Mouse (Mus musculus): ENCODE data around the gene Gys1.

GRCm38 (mm10) chr7:45408351-45408750 is 26.3 kb upstream of the Gys1 start:
- TF ChIP-seq CTCF (IDR thresholded peaks at IDR 0.05; ENCODE audit: low read depth, low read length) (no peak), POLR2A (IDR thresholded peaks at IDR 0.05; ENCODE audit: insufficient read depth, low read length) (no peak), EP300 (IDR thresholded peaks at IDR 0.05; ENCODE audit: insufficient read depth, low read depth, low read length) (no peak)
